Mouse (Mus musculus): ENCODE measurements around the gene F3. TPM values are rescaled to one million over a fixed set of nuclear protein-coding genes. Genes with fewer than 3 reads are reported as not detected.

The F3 gene
- polyA plus RNA-seq, 1 experiment from 2014 or later: 7.8 TPM

DNA sequence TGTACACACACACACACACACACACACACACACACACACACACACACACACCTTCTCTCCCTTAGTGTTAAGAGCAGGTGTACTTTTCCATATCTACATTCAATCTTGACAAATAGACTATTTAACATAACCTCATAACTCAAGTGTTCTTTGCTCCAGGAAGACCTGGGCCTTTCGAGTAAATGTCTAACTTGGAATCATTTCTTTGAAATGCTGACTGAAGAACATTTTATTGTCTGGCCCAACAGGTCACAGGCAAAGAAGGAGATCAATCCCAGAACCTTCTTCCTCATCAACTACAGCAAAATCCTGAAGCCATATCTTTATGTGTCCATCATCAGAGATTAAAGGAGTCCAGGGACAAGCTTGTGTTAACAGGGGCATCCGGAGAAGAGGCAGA, 8.9 kb upstream of the F3 start:
- no peak overlapping the region for H3K4me3 ChIP-seq (ENCODE audit: low read depth, low read length)
- H3K27me3 ChIP-seq (ENCODE audit: control insufficient read depth, insufficient read depth, low read length): no peaks in the 10 kb centered on the region
- ATAC-seq (ENCODE audit: low read depth): no peak
- H3K27ac ChIP-seq (ENCODE audit: low read depth, low read length): no peak overlapping the region
- H3K4me1 ChIP-seq (ENCODE audit: control insufficient read depth, insufficient read depth, low read length): no peaks in the 10 kb centered on the region
- WGBS: 88% methylated on average over 2 of the region's 2 CpGs
- no peaks in the 10 kb centered on the region for H3K9me3 ChIP-seq (ENCODE audit: control insufficient read depth, low read length)
- H3K9ac ChIP-seq (replicated peaks; ENCODE audit: low read depth, low read length): no peak overlapping the region
- H3K36me3 ChIP-seq (ENCODE audit: control insufficient read depth, insufficient read depth, low read length): no peaks in the 10 kb centered on the region
- H3K4me2 ChIP-seq (ENCODE audit: low read depth, low read length): no peak overlapping the region

DNA sequence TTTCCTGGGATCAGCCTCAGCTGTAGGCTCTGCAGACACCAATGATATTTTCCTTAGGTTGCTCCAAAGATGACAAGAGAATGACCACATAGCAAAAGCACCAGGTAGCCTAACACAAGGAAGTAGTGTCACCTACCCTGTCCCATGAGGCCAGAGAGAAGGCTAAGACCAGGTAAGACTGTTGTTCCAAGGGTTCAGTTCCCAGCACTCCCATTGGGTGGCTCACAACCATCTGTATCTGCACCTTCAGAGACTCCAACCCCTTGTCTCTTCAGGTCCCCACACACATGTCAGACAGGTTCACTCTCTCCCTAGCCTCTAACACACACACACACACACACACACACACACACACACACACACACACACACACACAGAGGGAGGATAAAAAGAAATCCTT, 8.0 kb upstream of the F3 start:
- H3K4me2 ChIP-seq (ENCODE audit: low read depth, low read length): no peak overlapping the region
- 0 out of 2 replicates have a peak, but pooled peaks have one; percentile 46 for ATAC-seq (ENCODE audit: low read depth)
- no peaks in the 10 kb centered on the region for H3K27me3 ChIP-seq (ENCODE audit: control insufficient read depth, insufficient read depth, low read length)
- H3K27ac ChIP-seq (ENCODE audit: low read depth, low read length): no peak overlapping the region
- H3K36me3 ChIP-seq (ENCODE audit: control insufficient read depth, insufficient read depth, low read length): no peaks in the 10 kb centered on the region
- no peak overlapping the region for H3K9ac ChIP-seq (replicated peaks; ENCODE audit: low read depth, low read length)
- H3K4me1 ChIP-seq (ENCODE audit: control insufficient read depth, insufficient read depth, low read length): no peaks in the 10 kb centered on the region
- H3K4me3 ChIP-seq (ENCODE audit: low read depth, low read length): no peak overlapping the region
- no peaks in the 10 kb centered on the region for H3K9me3 ChIP-seq (ENCODE audit: control insufficient read depth, low read length)

GRCm38 (mm10) chr3:121715741-121716459, 7.4 kb upstream of the F3 start:
- Histone ChIP-seq H3K4me3 (ENCODE audit: low read depth, low read length) (no peak overlapping the region), H3K9me3 (ENCODE audit: control insufficient read depth, low read length) (no peaks in the 10 kb centered on the region), H3K36me3 (ENCODE audit: control insufficient read depth, insufficient read depth, low read length) (no peaks in the 10 kb centered on the region), H3K9ac (replicated peaks; ENCODE audit: low read depth, low read length) (no peak overlapping the region), H3K4me1 (ENCODE audit: control insufficient read depth, insufficient read depth, low read length) (no peaks in the 10 kb centered on the region), H3K27ac (ENCODE audit: low read depth, low read length) (no peak overlapping the region), H3K27me3 (ENCODE audit: control insufficient read depth, insufficient read depth, low read length) (no peaks in the 10 kb centered on the region), H3K4me2 (ENCODE audit: low read depth, low read length) (no peak overlapping the region)
- ATAC-seq (ENCODE audit: low read depth): no peak
- 82% methylated on average over 6 of the region's 6 CpGs for WGBS

- 87% methylated on average over 5 of the region's 5 CpGs for WGBS
- H3K27me3 ChIP-seq (ENCODE audit: control insufficient read depth, insufficient read depth, low read length): no peaks in the 10 kb centered on the region
- no peaks in the 10 kb centered on the region for H3K9me3 ChIP-seq (ENCODE audit: control insufficient read depth, low read length)
- H3K9ac ChIP-seq (replicated peaks; ENCODE audit: low read depth, low read length): no peak overlapping the region
- H3K27ac ChIP-seq (ENCODE audit: low read depth, low read length): no peak overlapping the region
- no peak overlapping the region for H3K4me3 ChIP-seq (ENCODE audit: low read depth, low read length)
- 0 out of 2 replicates have a peak, but pooled peaks cover 3% of the 10 kb centered on the region for H3K4me1 ChIP-seq (ENCODE audit: control insufficient read depth, insufficient read depth, low read length)
- no peaks in the 10 kb centered on the region for H3K36me3 ChIP-seq (ENCODE audit: control insufficient read depth, insufficient read depth, low read length)
- ATAC-seq (ENCODE audit: low read depth): no peak
- no peak overlapping the region for H3K4me2 ChIP-seq (ENCODE audit: low read depth, low read length)
Measured at GRCm38 (mm10) chr3:121716480-121716879, 6.9 kb upstream of the F3 start.

- WGBS: 78% methylated on average over 8 of the region's 8 CpGs
- H3K27me3 ChIP-seq (ENCODE audit: control insufficient read depth, insufficient read depth, low read length): no peaks in the 10 kb centered on the region
- H3K27ac ChIP-seq (ENCODE audit: low read depth, low read length): no peak overlapping the region
- H3K4me2 ChIP-seq (ENCODE audit: low read depth, low read length): no peak overlapping the region
- H3K4me1 ChIP-seq (ENCODE audit: control insufficient read depth, insufficient read depth, low read length): 0 out of 2 replicates have a peak, but pooled peaks cover 3% of the 10 kb centered on the region
- no peaks in the 10 kb centered on the region for H3K9me3 ChIP-seq (ENCODE audit: control insufficient read depth, low read length)
- ATAC-seq (ENCODE audit: low read depth): no peak
- no peaks in the 10 kb centered on the region for H3K36me3 ChIP-seq (ENCODE audit: control insufficient read depth, insufficient read depth, low read length)
- no peak overlapping the region for H3K4me3 ChIP-seq (ENCODE audit: low read depth, low read length)
- H3K9ac ChIP-seq (replicated peaks; ENCODE audit: low read depth, low read length): no peak overlapping the region
Measured at GRCm38 (mm10) chr3:121718679-121719078, 4.7 kb upstream of the F3 start.

- 86% methylated on average over 3 of the region's 3 CpGs for WGBS
Measured at GRCm38 (mm10) chr3:121719701-121720100, 3.6 kb upstream of the F3 start.

DNA sequence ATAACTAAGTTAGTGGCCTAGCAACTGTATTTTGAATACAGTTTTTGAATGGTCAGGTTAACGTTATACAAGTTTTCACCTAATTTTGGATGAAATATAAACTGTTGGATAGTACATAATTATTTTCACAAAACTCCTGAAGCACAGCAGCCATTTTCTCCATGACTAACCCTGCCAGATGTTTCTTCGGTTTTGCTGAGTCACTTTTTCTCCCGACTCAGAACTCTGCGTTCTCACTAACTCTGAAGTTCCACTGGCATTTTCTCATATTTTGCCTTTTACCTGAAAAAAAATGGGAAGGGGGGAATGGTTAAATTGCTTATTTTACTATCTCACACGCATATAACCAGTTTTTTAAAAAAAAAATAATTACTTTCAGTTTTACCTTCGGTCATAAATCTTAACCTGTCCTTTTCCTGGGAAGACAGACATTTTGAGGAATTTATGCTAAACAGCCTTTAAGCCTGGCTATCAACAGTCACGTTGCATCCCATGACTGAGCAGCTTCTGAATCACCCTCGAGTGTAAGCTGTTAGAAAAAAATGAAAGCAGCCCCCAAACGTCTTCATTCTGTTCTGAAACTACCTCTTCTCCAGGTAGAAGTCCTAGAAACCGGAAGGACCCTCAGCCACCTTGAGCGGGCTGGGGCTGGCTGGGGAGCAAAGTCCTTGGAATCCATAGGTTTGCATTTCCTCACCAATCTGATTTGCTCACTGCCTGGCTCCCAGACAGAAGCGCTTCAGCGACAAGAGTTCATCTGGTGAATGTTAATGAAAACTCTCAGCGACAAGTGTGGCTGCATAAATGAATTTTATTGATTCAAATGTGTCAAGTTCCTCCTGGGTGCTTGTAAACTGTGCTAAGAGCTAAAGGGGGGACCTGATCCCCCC, 2.3 kb upstream of the F3 start:
- H3K36me3 ChIP-seq (ENCODE audit: control insufficient read depth, insufficient read depth, low read length): no peaks in the 10 kb centered on the region
- no peak overlapping the region for H3K9ac ChIP-seq (replicated peaks; ENCODE audit: low read depth, low read length)
- no peak overlapping the region for H3K4me2 ChIP-seq (ENCODE audit: low read depth, low read length)
- 39% methylated on average over 14 of the region's 14 CpGs for WGBS
- 0 out of 2 replicates have a peak, but pooled peaks cover 3% of the 10 kb centered on the region for H3K4me1 ChIP-seq (ENCODE audit: control insufficient read depth, insufficient read depth, low read length)
- no peaks in the 10 kb centered on the region for H3K27me3 ChIP-seq (ENCODE audit: control insufficient read depth, insufficient read depth, low read length)
- ATAC-seq (ENCODE audit: low read depth): no peak
- no peak overlapping the region for H3K4me3 ChIP-seq (ENCODE audit: low read depth, low read length)
- H3K27ac ChIP-seq (ENCODE audit: low read depth, low read length): no peak overlapping the region
- H3K9me3 ChIP-seq (ENCODE audit: control insufficient read depth, low read length): no peaks in the 10 kb centered on the region

More at GRCm38 (mm10) chr3:121719701-121720100, 3.6 kb upstream of the F3 start:
- H3K27me3 ChIP-seq (ENCODE audit: control insufficient read depth, insufficient read depth, low read length): no peaks in the 10 kb centered on the region
- no peaks in the 10 kb centered on the region for H3K9me3 ChIP-seq (ENCODE audit: control insufficient read depth, low read length)
- H3K4me2 ChIP-seq (ENCODE audit: low read depth, low read length): no peak overlapping the region
- 0 out of 2 replicates have a peak, but pooled peaks cover 3% of the 10 kb centered on the region for H3K4me1 ChIP-seq (ENCODE audit: control insufficient read depth, insufficient read depth, low read length)
- H3K4me3 ChIP-seq (ENCODE audit: low read depth, low read length): no peak overlapping the region
- H3K9ac ChIP-seq (replicated peaks; ENCODE audit: low read depth, low read length): no peak overlapping the region
- no peak overlapping the region for H3K27ac ChIP-seq (ENCODE audit: low read depth, low read length)
- no peak for ATAC-seq (ENCODE audit: low read depth)
- H3K36me3 ChIP-seq (ENCODE audit: control insufficient read depth, insufficient read depth, low read length): no peaks in the 10 kb centered on the region

GRCm38 (mm10) chr3:121721691-121722070, 1.7 kb upstream of the F3 start:
- WGBS: 58% methylated on average over 7 of the region's 7 CpGs
- H3K4me1 ChIP-seq (ENCODE audit: control insufficient read depth, insufficient read depth, low read length): 0 out of 2 replicates have a peak, but pooled peaks cover 3% of the 10 kb centered on the region
- no peaks in the 10 kb centered on the region for H3K36me3 ChIP-seq (ENCODE audit: control insufficient read depth, insufficient read depth, low read length)
- no peak overlapping the region for H3K27ac ChIP-seq (ENCODE audit: low read depth, low read length)
- H3K27me3 ChIP-seq (ENCODE audit: control insufficient read depth, insufficient read depth, low read length): no peaks in the 10 kb centered on the region
- no peak overlapping the region for H3K4me2 ChIP-seq (ENCODE audit: low read depth, low read length)
- no peaks in the 10 kb centered on the region for H3K9me3 ChIP-seq (ENCODE audit: control insufficient read depth, low read length)
- H3K4me3 ChIP-seq (ENCODE audit: low read depth, low read length): no peak overlapping the region
- no peak overlapping the region for H3K9ac ChIP-seq (replicated peaks; ENCODE audit: low read depth, low read length)
- ATAC-seq (ENCODE audit: low read depth): no peak

Measured in neural tube, embryonic 14.5 days (tissue).